Comparison of ENCODE assay signal across 9 mouse cellular contexts in the genomic region with DNA sequence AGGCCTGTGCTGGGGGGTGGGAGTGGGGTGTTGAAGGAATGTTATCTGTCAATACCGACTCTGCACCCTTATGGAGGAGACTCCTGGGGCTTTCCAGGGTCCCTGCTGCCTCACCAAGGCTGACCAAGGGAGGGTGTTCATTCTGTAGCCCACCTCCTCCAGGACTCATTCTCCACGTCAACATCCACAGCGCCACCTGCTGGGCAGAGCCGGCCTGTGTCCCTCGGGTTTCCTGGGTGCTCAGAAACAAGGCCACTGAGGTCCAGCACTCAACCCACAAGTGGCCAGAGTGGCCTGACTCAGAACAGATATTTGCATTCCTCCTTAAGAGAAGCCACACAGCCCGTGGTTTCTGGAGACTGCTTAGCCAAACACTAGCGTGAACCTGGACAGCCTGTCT. TPM values are rescaled to one million over a fixed set of nuclear protein-coding genes. Genes with fewer than 3 reads are reported as not detected.
DNase-seq lines count a peak whose midpoint lies in the region; ATAC-seq and TF ChIP-seq lines count a peak whose summit lies in the region.
"Had no signal": no experiment of that assay in that cellular context is flagged by ENCODE, and none has a peak within 500 bp of the region (broad histone marks: within the 10 kb centered on the region; RNA-seq: fewer than 3 reads in every experiment).

No protein-coding gene starts in this region.

- intact Hi-C loops in heart, adult 2 months (cut with DNase I), result no loop called here
- intact Hi-C loops in left cerebral cortex, postnatal 36 days (cut with DNase I), result no loop called here

- no peaks in the 10 kb centered on the region for H3K36me3 ChIP-seq in heart, adult 2 months (ENCODE audit: control insufficient read depth, insufficient read depth, low read length)
- no peaks in the 10 kb centered on the region for H3K36me3 ChIP-seq in midbrain, embryonic 15.5 days (replicated peaks)
- H3K36me3 ChIP-seq: heart, embryonic 13.5 days had no signal

- peak; percentile 71 for TF ChIP-seq CTCF in heart, adult 2 months (IDR thresholded peaks at IDR 0.05)
- TF ChIP-seq CTCF in cerebellum, adult 2 months (IDR thresholded peaks at IDR 0.05; ENCODE audit: borderline replicate concordance, insufficient read depth, low read depth, low read length), result peak; percentile 72

- peak; percentile 57; the same call in 1 of the 2 replicates for ATAC-seq in midbrain, embryonic 15.5 days (replicated peaks)

- TF ChIP-seq POLR2A in heart, adult 2 months (IDR thresholded peaks at IDR 0.05; ENCODE audit: insufficient read depth, low read depth, low read length), result no peak
- TF ChIP-seq POLR2A in cerebellum, adult 2 months (IDR thresholded peaks at IDR 0.05; ENCODE audit: borderline replicate concordance, insufficient read depth, low read length), result no peak

- no peaks in the 10 kb centered on the region; the same call in 1 of the 2 replicates for H3K27me3 ChIP-seq in heart, adult 2 months (ENCODE audit: control insufficient read depth, insufficient read depth, low read length)
- H3K27me3 ChIP-seq in cerebellum, adult 2 months (ENCODE audit: control insufficient read depth, insufficient read depth, low read length), result no peaks in the 10 kb centered on the region
- H3K27me3 ChIP-seq in midbrain, embryonic 15.5 days (replicated peaks), result no peaks in the 10 kb centered on the region

- no peak overlapping the region for H3K27ac ChIP-seq in heart, adult 2 months
- H3K27ac ChIP-seq in cerebellum, adult 2 months (ENCODE audit: insufficient read depth, low read length), result no peak overlapping the region
- peak overlapping the region; percentile 42; the same call in 1 of the 2 replicates for H3K27ac ChIP-seq in midbrain, embryonic 15.5 days
- H3K27ac ChIP-seq: heart, embryonic 13.5 days had no signal

- TF ChIP-seq EP300 in heart, adult 2 months (IDR thresholded peaks at IDR 0.05; ENCODE audit: insufficient read depth, low read depth, low read length), result no peak

- WGBS in heart, adult 2 months, result 19% methylated on average over 7 of the region's 7 CpGs
- 16% methylated on average over 7 of the region's 7 CpGs for WGBS in cerebellum, adult 2 months
- WGBS in midbrain, embryonic 15.5 days, result 12% methylated on average over 7 of the region's 7 CpGs

- peak in 1 of 2 experiments; percentile 63 for DNase-seq in heart, adult 2 months
- no peak for DNase-seq in heart, adult 8-10 months (ENCODE audit: low spot score)
- DNase-seq in CD4-positive helper T cell, adult 2 months (ENCODE audit: low read depth, low spot score), result peak; percentile 48
- DNase-seq in cerebellum, adult 2 months, result peak; percentile 43 to 67
- peak; percentile 57 to 69 for DNase-seq in frontal cortex, postnatal 36 days (ENCODE audit: low spot score in 2 of 2)
- DNase-seq in left cerebral cortex, postnatal 36 days (ENCODE audit: low spot score in 2 of 2), result peak; percentile 41 to 45
- peak; percentile 50 for DNase-seq in thymus, postnatal 0 days (ENCODE audit: low spot score)

- H3K4me2 ChIP-seq in midbrain, embryonic 15.5 days, result peak overlapping the region; percentile 23; the same call in 1 of the 2 replicates
- H3K4me2 ChIP-seq: heart, embryonic 13.5 days had no signal

- H3K9ac ChIP-seq in heart, adult 2 months (ENCODE audit: low read depth, low read length), result no peak overlapping the region
- H3K9ac ChIP-seq in midbrain, embryonic 15.5 days, result no peak overlapping the region
- H3K9ac ChIP-seq: heart, embryonic 13.5 days had no signal

- H3K9me3 ChIP-seq in midbrain, embryonic 15.5 days, result no peaks in the 10 kb centered on the region
- H3K9me3 ChIP-seq: heart, embryonic 13.5 days had no signal

- H3K4me3 ChIP-seq in heart, adult 2 months, result no peak overlapping the region
- no peak overlapping the region for H3K4me3 ChIP-seq in cerebellum, adult 2 months (replicated peaks; ENCODE audit: insufficient read depth, low read depth, low read length)
- H3K4me3 ChIP-seq in midbrain, embryonic 15.5 days, result no peak overlapping the region
- H3K4me3 ChIP-seq: heart, embryonic 13.5 days had no signal

- no peaks in the 10 kb centered on the region for H3K79me2 ChIP-seq in heart, adult 2 months (replicated peaks; ENCODE audit: control insufficient read depth, insufficient read depth, low read length)

- no peaks in the 10 kb centered on the region for H3K4me1 ChIP-seq in heart, adult 2 months (ENCODE audit: control insufficient read depth, insufficient read depth, low read length)
- H3K4me1 ChIP-seq in cerebellum, adult 2 months (ENCODE audit: control insufficient read depth, insufficient read depth, low read length), result no peaks in the 10 kb centered on the region
- peaks cover 11% of the 10 kb centered on the region for H3K4me1 ChIP-seq in midbrain, embryonic 15.5 days
- H3K4me1 ChIP-seq: heart, embryonic 13.5 days had no signal

RNA-seq across cellular contexts. Expression of a gene that starts 10.6 kb away (rescaled TPM):
- total RNA-seq in heart, adult 2 months (2021), result 100 to 1,000 TPM; 587 to 660 TPM
- 335 and 344 TPM in 2 replicates for polyA plus RNA-seq in heart, adult 2 months (2012; rRNA removed)
- total RNA-seq in heart, adult 8-10 months (2022), result 100 to 1,000 TPM; 505 to 715 (median 618) TPM
- 1,362 and 1,509 TPM in 2 replicates for polyA plus RNA-seq in cerebellum, adult 2 months (2012; rRNA removed)
- total RNA-seq in left cerebral cortex, postnatal 36 days (2021), result 100 to 1,000 TPM; 750 to 833 TPM
- 628 and 640 TPM in 2 replicates for polyA plus RNA-seq in midbrain, embryonic 15.5 days (2015; fragmentation: Nextera tagmentation; extraction: Ambion mirVana)
- polyA plus RNA-seq in thymus, postnatal 0 days (2015; fragmentation: Nextera tagmentation; extraction: Ambion mirVana), result 1,685 and 1,731 TPM in 2 replicates

RNA-seq across cellular contexts. Expression of a gene that starts 17.5 kb away (rescaled TPM):
- 1 to 10 TPM; 4.3 to 4.9 TPM for total RNA-seq in heart, adult 2 months (2021)
- 6.3 and 7.5 TPM in 2 replicates for polyA plus RNA-seq in heart, adult 2 months (2012; rRNA removed)
- 1 to 10 TPM; 3.0 to 4.6 (median 3.4) TPM for total RNA-seq in heart, adult 8-10 months (2022)
- polyA plus RNA-seq in cerebellum, adult 2 months (2012; rRNA removed), result 81.2 and 92.5 TPM in 2 replicates
- 10 to 100 TPM; 20.8 to 31.0 TPM for total RNA-seq in left cerebral cortex, postnatal 36 days (2021)
- 29.4 and 32.3 TPM in 2 replicates for polyA plus RNA-seq in midbrain, embryonic 15.5 days (2015; fragmentation: Nextera tagmentation; extraction: Ambion mirVana)
- 11.1 and 12.2 TPM in 2 replicates for polyA plus RNA-seq in thymus, postnatal 0 days (2015; fragmentation: Nextera tagmentation; extraction: Ambion mirVana)
